Mouse (Mus musculus): ENCODE measurements around the gene E2f6.

- TF ChIP-seq CTCF (IDR thresholded peaks at IDR 0.05; ENCODE audit: low read depth, low read length): no peak
- no peak for TF ChIP-seq POLR2A (IDR thresholded peaks at IDR 0.05; ENCODE audit: extremely low read depth, insufficient read depth, low read length)
Observed at GRCm38 (mm10) chr12:16811477-16811876, 714 bp downstream of the E2f6 start.
